Mouse (Mus musculus) A20 (cell line): ENCODE measurements around the gene St6galnac4.
A peak's percentile ranks its signal among the peaks of the same experiment; 100 is the strongest.

ENCODE experiments used
- DNase-seq: peaks from one replicate; pipeline ENCODE4 v3.0.0-alpha.2; 2011; ENCODE audit warnings: low read depth, low spot score

St6galnac4 gene

GRCm38 (mm10) chr2:32570698-32571494, 16.0 kb upstream of the St6galnac4 start, which contains the start of gene Dpm2:
Dpm2 (plus strand) TSS chr2:32570858.
- DNase-seq: peak; percentile 92

DNA sequence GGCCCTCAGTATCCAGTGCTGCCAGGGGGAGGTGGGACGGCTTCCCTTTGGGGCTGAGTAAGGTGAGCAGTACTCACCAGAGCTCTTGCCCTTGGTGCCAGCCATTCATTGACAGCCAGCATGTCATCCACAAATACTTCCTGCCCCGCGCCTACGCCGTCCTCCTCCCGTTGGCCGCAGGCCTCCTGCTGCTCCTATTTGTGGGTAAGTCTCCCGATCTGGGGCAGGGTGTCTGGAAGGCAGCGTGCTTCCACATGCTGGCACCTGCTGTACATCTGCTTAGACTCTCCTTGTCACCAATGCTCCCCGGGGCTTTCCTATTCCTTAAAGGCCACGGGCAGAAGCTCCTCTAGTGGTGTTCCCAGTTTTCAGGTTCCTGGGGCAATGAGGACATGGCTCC, 14.7 kb upstream of the St6galnac4 start:
- DNase-seq: no peak

DNA sequence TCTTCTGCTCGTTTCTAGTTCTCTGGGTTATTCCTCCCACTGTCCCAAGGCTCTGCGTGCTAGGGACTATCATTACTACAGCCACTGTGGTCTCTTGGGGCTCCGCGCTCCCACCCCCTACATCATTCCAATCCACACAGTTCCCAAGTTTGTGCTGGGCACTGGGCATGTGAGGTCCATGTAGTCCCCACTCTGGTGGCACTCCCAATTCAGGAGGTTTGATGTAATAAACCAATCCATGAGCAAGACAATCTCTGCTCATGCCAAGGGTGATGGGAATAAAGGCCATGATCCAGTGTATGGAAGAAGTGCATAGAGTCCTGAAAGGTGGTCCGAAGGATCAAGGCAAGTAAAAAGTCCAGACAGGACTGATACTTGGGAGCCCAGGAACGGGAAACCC, 12.4 kb upstream of the St6galnac4 start, which contains the start of gene Pip5kl1:
TSS of gene Pip5kl1 (plus strand) at position 301 of the 400 bp plus-strand sequence.
- no peak for DNase-seq

GRCm38 (mm10) chr2:32574901-32575585, 11.9 kb upstream of the St6galnac4 start:
- peak; percentile 55 for DNase-seq

DNA sequence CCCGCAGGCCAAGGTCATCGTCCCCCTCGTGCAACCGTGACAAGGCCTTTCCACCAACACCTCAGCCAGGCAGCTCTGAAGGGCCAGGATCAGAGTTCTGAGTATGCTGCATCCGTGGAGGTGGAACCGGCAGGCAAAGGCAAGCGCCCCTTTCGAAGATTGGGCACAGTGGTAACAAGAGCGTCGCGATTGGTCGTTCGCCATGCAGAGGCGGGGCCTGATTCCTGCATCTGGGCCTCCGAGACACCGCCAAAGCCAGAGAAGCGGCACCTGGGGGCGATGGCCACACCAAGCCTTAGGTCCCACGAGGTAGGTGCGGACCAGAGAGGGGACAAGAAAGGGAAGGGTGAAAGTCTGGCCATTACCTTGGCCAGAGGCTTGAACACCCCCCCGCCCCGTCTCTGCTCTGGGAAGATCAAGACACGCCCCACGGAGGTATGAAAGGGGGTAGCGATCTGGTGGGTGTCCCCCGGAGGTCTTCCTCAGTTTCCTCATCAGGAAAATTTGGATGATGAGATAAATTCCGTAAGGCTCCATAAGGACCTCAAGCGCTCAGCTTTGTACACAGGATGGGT, 11.2 kb upstream of the St6galnac4 start, which contains the start of gene 9430097D07Rik:
TSS of gene 9430097D07Rik (minus strand) at position 99 of the 575 bp plus-strand sequence.
- DNase-seq: no peak

- DNase-seq: no peak
These were observed 10.4 kb upstream of the St6galnac4 start for GRCm38 (mm10) chr2:32576532-32576931.

GRCm38 (mm10) chr2:32578146-32579046, 8.5 kb upstream of the St6galnac4 start:
- DNase-seq: no peak

- DNase-seq: peak; percentile 82
These were observed 5.3 kb upstream of the St6galnac4 start for GRCm38 (mm10) chr2:32581450-32582095.

DNA sequence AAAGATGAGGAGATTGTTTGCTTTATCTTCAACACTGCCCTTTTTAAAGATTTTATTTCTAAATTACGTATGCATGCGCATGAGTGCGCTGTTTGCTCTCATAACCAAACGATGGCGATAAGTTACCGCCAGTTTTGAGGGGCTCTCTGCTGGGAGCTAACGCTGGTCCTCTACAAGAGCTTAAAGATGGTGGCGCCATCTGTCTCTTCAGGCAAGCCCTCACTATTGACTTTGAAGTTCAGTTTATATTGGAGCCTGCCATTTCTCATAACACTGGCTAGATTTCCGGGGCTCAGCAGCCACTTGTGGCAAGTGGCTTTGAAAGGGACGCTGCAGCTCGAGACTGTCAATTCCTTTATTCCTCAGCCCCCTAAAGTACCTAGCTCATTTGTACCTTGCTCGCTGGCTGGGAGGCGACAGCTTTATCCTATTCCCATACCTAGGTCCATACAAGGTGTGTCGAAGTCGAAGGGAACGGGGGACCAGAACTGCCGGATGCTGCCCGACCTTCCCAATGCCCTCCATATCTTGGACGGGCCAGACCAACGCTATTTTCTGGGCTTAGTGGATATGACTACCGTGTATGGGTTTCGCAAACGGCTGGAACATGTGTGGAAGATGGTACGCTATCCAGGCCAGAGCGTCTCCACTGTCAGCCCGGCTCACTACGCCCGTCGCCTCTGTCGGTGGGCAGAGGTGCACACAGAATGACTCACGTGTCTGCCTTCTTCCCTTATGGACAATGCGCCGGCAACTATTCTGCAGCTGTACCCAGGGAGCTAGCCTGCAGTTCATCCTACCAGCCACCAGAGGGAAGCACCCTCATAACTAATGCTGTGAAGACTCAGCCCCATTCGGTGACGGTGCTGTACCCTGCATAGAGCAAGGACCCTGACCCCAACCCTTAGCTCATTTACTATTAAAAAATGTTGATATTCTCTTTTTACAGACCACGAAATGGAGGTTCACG, 3.8 kb upstream of the St6galnac4 start:
- DNase-seq: peak; percentile 84

DNA sequence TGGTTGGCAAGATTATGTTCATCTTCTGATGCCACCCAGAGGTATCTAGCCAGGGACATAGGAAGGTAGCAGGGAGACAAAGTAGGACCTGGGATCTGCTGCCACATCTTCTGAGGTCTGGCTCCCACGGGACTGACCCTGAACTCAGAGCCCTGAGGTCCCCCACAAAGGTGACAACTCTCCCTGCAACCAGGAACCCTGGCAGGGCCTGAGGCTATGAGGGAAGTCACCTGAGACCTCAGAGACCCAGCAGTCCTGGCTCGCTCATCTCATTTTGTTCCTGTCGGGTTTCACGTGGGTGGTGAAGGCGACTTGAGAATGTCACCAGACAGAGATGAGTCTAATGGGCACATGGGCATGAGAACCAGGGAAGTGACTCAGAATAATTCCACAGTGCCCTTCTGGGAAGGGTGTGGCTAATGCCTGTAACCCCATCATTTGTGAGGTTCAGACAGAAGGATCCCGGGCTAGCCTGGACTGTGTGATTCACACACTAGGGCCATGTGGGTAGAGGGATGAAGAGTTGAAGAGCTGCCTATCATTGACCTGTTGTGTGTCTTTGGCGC, 1.7 kb upstream of the St6galnac4 start:
- DNase-seq: no peak

DNA sequence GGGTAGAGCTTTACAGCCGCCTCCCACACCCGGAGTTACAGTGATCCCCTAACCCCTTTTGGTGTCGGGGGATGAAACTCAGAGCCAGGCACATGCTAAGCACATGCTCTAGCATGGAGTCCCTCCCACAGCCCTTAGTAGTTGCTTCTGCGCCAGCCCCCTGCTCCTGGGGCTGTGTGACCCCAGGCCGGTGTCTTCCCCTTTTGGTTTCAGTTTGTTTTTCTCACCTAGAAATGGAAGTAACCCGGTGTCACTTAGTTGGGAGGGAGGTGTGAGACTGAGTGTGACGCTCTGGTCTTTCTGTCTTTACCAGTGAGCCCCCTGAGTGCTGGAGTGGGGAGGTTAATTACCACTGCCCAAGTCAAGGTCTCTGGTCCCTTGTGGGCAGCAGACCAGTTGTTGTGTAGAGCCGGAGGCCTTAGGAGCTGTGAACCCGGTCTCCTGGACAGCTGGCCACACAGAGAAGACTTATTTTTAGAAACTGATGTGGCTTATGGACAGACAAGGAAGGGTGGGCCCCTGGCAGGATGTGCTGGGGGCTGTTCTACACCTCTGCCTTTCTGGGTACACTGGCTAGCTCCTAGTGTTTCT, 931 bp downstream of the St6galnac4 start:
- peak; percentile 92 for DNase-seq

DNA sequence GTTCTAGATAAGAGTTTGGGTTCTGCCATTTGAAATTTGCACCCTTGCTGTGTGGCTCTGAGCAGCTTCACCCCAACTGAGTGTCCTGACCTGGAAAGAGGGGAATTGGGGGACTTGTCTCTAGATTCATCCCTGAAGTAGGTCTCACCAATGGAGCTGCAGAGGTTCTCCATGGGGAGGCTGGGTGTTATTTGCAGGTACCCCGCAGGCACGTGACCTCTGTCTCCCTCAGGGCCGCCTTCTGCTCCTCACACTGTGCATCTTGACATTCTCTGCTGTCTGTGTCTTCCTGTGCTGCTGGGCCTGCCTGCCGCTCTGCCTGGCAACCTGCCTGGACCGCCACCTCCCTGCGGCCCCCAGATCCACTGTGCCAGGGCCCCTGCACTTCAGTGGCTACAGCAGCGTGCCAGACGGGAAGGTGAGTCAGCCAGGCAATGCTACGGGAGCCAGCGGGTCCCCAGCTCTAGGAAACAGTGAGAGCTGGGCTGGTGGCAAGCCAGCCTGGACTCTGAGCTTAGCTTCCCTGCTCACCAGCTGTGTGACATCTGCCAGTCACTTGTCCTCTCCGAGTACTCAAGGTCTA, 2.4 kb downstream of the St6galnac4 start:
- no peak for DNase-seq

GRCm38 (mm10) chr2:32590224-32590623, 3.3 kb downstream of the St6galnac4 start:
- DNase-seq: no peak

- no peak for DNase-seq
These were observed 4.4 kb downstream of the St6galnac4 start for GRCm38 (mm10) chr2:32591249-32591648.

DNA sequence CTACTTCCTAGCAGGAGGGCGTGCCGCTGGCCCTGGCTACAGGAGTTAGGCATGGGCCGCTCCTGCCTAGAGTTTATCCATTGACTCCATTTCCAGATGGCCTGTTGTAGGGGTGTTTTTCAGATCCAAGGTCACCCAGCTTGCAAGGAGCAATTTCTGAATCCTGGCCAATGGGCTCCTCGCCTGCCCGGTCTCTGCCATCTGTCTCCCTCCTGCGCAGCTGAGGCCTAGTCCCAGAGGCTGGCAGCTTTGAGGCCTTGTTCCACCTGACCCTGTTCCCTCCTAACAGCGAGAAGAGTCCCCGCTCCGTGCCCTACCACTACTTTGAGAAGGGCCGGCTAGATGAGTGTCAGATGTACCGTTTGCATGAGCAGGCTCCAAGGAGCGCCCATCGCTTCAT, 9.8 kb downstream of the St6galnac4 start:
- DNase-seq: no peak

GRCm38 (mm10) chr2:32597248-32597647, 10.4 kb downstream of the St6galnac4 start:
- no peak for DNase-seq

DNA sequence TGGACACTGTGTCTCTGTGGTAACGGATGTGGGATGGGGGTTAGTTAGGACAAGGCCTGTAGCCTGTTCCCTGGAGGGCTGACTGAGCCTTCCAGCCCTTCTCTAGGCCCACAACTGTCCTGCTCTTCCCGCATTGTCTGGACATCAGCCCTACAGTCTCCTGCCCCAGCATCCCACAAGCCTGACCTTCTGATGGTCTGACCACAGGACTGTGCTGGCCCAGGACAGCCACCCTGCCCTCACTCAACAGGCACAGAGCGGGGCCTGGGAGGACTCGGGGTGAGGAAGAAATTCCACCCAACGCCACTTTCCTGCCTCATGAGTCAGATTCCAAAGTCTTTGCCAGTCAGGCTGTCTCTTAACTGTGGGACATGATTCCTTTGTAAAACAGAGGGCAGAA, 10.8 kb downstream of the St6galnac4 start:
- DNase-seq: no peak

- DNase-seq: no peak
These were observed 11.6 kb downstream of the St6galnac4 start for GRCm38 (mm10) chr2:32598506-32598905.

GRCm38 (mm10) chr2:32599409-32599808, 12.5 kb downstream of the St6galnac4 start, which contains the start of gene St6galnac6:
St6galnac6 (plus strand) TSS chr2:32599709.
- DNase-seq: no peak
